Mouse (Mus musculus) cortical plate, adult 2 months (tissue): Measurements from ENCODE around the gene Myom3.

Experiments
- CTCF ChIP-seq: fragments of 200-500 bp; IDR thresholded peaks from 2 replicates; pipeline ENCODE4 v1.5.1; 2011; ENCODE audit warnings: mild to moderate bottlenecking, control low read depth, low read length; ENCODE audit not compliant: insufficient read depth; ENCODE audit errors: extremely low read depth
- POLR2A ChIP-seq: fragments of 200-500 bp; IDR thresholded peaks from 2 replicates; pipeline ENCODE4 v1.6.1; 2011; ENCODE audit warnings: mild to moderate bottlenecking, low read length, control low read depth; ENCODE audit not compliant: insufficient read depth; ENCODE audit errors: extremely low read depth

GRCm38 (mm10) chr4:135739148-135739547 is 20.4 kb upstream of the Myom3 start:
- TF ChIP-seq CTCF (no peak), POLR2A (no peak)
